Mouse (Mus musculus) hindbrain, embryonic 16.5 days (tissue): Measurements from ENCODE around the gene Ccn6. TPM values are rescaled to one million over a fixed set of nuclear protein-coding genes. Genes with fewer than 3 reads are reported as not detected.

Source experiments
- ATAC-seq: fragments of 200-750 bp; cut with Nextera tagmentation; 2 replicates; pipeline ENCODE4 v1.8.0; 2017; ENCODE audit warnings: moderate TSS enrichment, moderate library complexity
- H3K27ac ChIP-seq: fragments of 300-500 bp; sonication (generic); 2 replicates; pipeline ENCODE4 v1.5.1; 2014; ENCODE audit warnings: low read depth, mild to moderate bottlenecking, control low read depth, low read length, moderate library complexity
- H3K27me3 ChIP-seq: fragments of 300-500 bp; sonication (generic); replicated peaks from 2 replicates; pipeline ENCODE4 v1.6.1; 2014; ENCODE audit warnings: low read length; ENCODE audit not compliant: control insufficient read depth, insufficient read depth
- H3K36me3 ChIP-seq: fragments of 300-500 bp; sonication (generic); 2 replicates; pipeline ENCODE4 v1.6.1; 2014; ENCODE audit warnings: mild to moderate bottlenecking, low read length, moderate library complexity, mixed read lengths; ENCODE audit not compliant: control insufficient read depth, insufficient read depth
- H3K4me1 ChIP-seq: fragments of 300-500 bp; sonication (generic); 2 replicates; pipeline ENCODE4 v1.6.1; 2014; ENCODE audit warnings: low read depth, low read length; ENCODE audit not compliant: control insufficient read depth, insufficient read depth
- H3K4me2 ChIP-seq: fragments of 300-500 bp; sonication (generic); 2 replicates; pipeline ENCODE4 v1.6.1; 2014; ENCODE audit warnings: mild to moderate bottlenecking, low read length, control low read depth, moderate library complexity
- H3K4me3 ChIP-seq: fragments of 300-500 bp; sonication (generic); 2 replicates; pipeline ENCODE4 v1.5.1; 2014; ENCODE audit warnings: mild to moderate bottlenecking, low read length, control low read depth, moderate library complexity
- H3K9ac ChIP-seq: fragments of 300-500 bp; sonication (generic); 2 replicates; pipeline ENCODE4 v1.6.1; 2014; ENCODE audit warnings: low read depth, mild to moderate bottlenecking, control low read depth, low read length, moderate library complexity
- H3K9me3 ChIP-seq: fragments of 300-500 bp; sonication (generic); 2 replicates; pipeline ENCODE4 v1.6.1; 2014; ENCODE audit warnings: mild to moderate bottlenecking, low read length, moderate library complexity; ENCODE audit not compliant: control insufficient read depth
- WGBS: fragments of 180-500 bp; shearing (Covaris S2); extraction: QIAGEN DNeasy Blood & Tissue Kit; methylation state at CpG from one replicate; pipeline ENCODE4 v1.1.7; 2014; 5-methylcytosine and 5-hydroxymethylcytosine counted together
- polyA plus RNA-seq: library from polyadenylated mRNA; unstranded; fragments of >200 nt; fragmentation: Nextera tagmentation; extraction: Ambion mirVana; gene quantifications from 2 replicates; pipeline ENCODE4 v1.2.1, GENCODE M21; 2015

The Ccn6 gene
- polyA plus RNA-seq, 1 experiment from 2014 or later = 0.61 TPM

DNA sequence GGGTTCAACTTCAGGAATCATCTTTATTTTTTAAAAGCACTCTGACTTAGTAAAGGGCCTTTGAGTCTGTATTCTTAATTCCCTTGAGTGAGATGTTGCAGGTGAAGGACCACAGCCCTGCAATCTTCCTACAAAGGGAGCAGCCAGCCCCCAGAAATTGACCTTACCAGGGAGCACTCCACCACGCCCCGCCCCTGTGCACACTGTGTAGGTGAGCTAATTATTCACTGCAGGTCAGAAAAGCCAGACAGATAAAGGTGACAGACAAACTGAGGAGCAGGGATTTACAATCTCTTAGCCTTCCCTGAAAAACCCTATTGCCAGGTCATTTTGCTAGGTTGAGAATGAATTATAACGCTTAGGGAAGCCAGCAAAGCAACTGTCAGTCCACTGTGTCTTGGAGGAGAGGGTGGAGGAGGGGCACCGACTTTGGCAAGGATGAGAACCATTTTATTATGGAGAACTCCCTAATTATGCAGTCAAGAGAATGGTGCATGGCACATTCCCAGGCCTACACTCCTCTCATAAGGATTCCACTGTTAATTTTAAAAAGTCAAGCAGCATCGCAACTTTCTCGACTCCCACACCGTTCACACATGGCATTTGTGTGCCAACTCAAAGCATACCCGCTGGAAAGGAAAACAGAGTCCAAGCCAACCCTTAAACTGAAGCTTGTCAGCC lies 21.4 kb upstream of the Ccn6 start:
- Histone ChIP-seq H3K36me3 (no peaks in the 10 kb centered on the region), H3K9ac (no peak overlapping the region), H3K9me3 (no peaks in the 10 kb centered on the region), H3K4me1 (no peaks in the 10 kb centered on the region), H3K27me3 (no peaks in the 10 kb centered on the region), H3K27ac (0 out of 2 replicates have a peak overlapping the region, but pooled peaks have one; percentile 26), H3K4me2 (no peak overlapping the region), H3K4me3 (no peak overlapping the region)
- ATAC-seq = peak; percentile 75; the same call in 1 of the 2 replicates
- 73% methylated on average over 8 of the region's 8 CpGs for WGBS

DNA sequence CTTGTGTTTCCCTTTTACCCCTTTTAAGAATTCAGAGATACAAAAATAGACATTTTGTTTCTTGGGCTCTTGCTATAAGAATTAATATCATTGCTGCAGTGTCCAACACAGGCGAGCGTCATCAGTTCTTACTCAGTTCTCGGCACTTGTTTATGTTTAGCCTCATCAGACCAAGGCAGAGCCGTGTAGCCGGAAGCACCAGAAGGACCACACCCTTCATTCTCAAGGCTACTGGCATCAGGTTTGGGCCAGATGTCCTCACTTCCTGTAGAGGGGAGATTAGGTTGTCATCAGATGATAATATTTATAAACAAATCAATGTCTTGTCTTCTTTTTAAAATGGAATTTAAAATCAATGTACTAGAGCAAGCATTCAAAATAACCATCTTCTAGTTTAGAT lies 13.4 kb upstream of the Ccn6 start:
- ATAC-seq = no peak

DNA sequence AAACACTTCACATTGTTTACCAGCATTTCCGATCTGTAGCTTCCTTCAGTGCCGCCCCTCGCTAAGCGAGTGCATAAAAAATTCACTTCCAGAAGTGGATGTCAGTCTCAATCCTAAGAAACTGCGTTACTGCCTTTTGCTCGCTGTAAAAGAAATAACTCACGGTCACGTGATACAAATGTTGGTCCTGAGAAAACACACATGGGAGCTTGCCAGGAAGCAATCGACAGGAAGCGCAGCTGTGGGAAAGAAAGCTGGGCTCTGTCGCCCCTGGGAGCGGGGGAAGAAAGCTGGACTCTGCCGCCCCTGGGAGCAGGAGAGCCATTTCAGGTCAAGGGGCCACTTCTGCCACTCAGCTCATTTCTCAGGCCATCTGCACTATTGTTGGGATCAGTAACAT lies 9.5 kb upstream of the Ccn6 start:
- Histone ChIP-seq H3K9ac (peak overlapping the region; percentile 39), H3K4me1 (peaks cover 21% of the 10 kb centered on the region), H3K4me3 (peak overlapping the region; percentile 7; the same call in 1 of the 2 replicates), H3K4me2 (peak overlapping the region; percentile 82), H3K9me3 (no peaks in the 10 kb centered on the region; the same call in 1 of the 2 replicates), H3K36me3 (no peaks in the 10 kb centered on the region), H3K27ac (peak overlapping the region; percentile 98), H3K27me3 (no peaks in the 10 kb centered on the region)
- 20% methylated on average over 13 of the region's 13 CpGs for WGBS
- ATAC-seq = no peak

More for the DNA sequence above, 13.4 kb upstream of the Ccn6 start:
- no peak overlapping the region for H3K4me2 ChIP-seq
- 91% methylated on average over 5 of the region's 5 CpGs for WGBS
- no peak overlapping the region for H3K9ac ChIP-seq
- no peaks in the 10 kb centered on the region for H3K36me3 ChIP-seq
- no peak overlapping the region for H3K27ac ChIP-seq
- H3K27me3 ChIP-seq = no peaks in the 10 kb centered on the region
- H3K9me3 ChIP-seq = no peaks in the 10 kb centered on the region; the same call in 1 of the 2 replicates
- no peak overlapping the region for H3K4me3 ChIP-seq
- peaks cover 14% of the 10 kb centered on the region for H3K4me1 ChIP-seq

GRCm38 (mm10) chr10:39172540-39172931 lies 8.9 kb upstream of the Ccn6 start:
- H3K4me1 ChIP-seq = peaks cover 21% of the 10 kb centered on the region
- no peak overlapping the region; the same call in 1 of the 2 replicates for H3K4me3 ChIP-seq
- no peak for ATAC-seq
- H3K36me3 ChIP-seq = no peaks in the 10 kb centered on the region
- 66% methylated on average over 6 of the region's 6 CpGs for WGBS
- no peaks in the 10 kb centered on the region for H3K9me3 ChIP-seq
- peak overlapping the region; percentile 82 for H3K4me2 ChIP-seq
- peak overlapping the region; percentile 36; the same call in 1 of the 2 replicates for H3K9ac ChIP-seq
- H3K27me3 ChIP-seq = no peaks in the 10 kb centered on the region
- peak overlapping the region; percentile 98 for H3K27ac ChIP-seq

DNA sequence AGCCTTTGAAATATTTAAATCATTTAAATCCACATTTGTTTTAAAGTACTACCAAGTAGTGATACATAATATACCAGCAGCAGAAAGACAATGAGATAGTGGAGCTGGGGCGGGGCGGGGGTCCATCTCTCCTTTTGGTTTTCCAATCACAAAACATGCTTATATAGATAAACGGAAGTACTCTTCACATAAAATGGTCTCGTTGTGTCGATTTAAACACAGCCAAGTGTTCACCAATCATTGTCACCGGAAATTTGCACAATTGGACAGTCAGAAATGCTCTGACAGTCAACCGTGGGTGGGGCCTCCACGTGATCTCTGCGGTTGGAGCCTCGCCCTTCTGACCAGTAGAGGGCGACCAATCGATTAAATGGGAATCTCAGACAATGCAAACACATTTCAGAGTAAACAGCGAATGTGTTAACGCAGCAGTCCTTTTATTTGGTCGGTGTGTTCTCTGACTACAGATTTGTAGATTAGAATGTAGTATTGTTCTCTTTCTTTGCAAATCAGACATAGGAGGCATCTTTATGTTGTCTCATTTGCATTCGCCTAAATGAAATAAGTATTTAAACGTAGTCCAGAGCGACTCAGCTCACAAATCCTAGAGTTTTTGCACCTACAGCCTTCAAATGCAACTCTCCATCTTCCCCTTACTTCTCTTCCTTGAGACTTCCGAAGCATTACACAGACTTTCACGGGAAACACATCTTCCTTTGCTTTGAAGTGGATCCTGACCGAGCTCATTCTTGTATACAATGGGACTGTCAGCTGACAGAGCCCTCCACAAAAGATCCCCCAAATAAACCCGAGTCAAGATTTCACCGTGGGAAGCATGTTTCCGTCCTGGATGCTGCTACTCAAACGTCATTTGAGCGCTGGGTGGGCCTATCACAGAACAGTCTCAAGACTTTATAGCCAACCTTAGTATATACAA lies 8.3 kb upstream of the Ccn6 start:
- Histone ChIP-seq H3K27ac (peak overlapping the region; percentile 98), H3K9me3 (no peaks in the 10 kb centered on the region), H3K9ac (peak overlapping the region; percentile 72), H3K4me3 (peak overlapping the region; percentile 47), H3K4me2 (peak overlapping the region; percentile 82), H3K27me3 (no peaks in the 10 kb centered on the region), H3K36me3 (no peaks in the 10 kb centered on the region), H3K4me1 (peaks cover 21% of the 10 kb centered on the region)
- WGBS = 6% methylated on average over 26 of the region's 26 CpGs
- peak; percentile 73 for ATAC-seq

DNA sequence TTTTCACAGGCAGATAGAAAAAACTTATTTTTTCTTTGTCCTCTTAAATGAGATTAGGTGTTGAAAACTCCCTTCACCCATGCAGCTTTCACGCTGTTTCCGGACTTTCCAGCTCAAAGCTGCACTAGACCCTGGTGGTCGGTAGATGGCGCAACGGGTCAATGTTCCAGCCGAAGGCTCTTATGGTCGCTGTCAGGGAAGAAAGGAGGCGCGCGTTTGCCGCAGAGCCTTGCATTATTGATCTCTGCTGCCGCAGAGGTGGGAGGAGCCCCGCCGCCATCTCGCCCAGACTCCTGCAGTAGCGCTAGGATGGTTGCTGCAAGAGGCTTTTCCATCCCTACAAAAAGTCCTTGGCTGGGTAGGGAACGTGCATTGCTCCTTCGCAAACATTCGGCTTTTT lies 7.5 kb upstream of the Ccn6 start:
- no peaks in the 10 kb centered on the region for H3K9me3 ChIP-seq
- H3K4me3 ChIP-seq = peak overlapping the region; percentile 47
- peak overlapping the region; percentile 98 for H3K27ac ChIP-seq
- H3K9ac ChIP-seq = peak overlapping the region; percentile 72
- H3K4me2 ChIP-seq = peak overlapping the region; percentile 82
- peak; percentile 90 for ATAC-seq
- H3K36me3 ChIP-seq = no peaks in the 10 kb centered on the region
- H3K4me1 ChIP-seq = peaks cover 28% of the 10 kb centered on the region
- no peaks in the 10 kb centered on the region for H3K27me3 ChIP-seq
- WGBS = under 1% methylated on average over 19 of the region's 19 CpGs

DNA sequence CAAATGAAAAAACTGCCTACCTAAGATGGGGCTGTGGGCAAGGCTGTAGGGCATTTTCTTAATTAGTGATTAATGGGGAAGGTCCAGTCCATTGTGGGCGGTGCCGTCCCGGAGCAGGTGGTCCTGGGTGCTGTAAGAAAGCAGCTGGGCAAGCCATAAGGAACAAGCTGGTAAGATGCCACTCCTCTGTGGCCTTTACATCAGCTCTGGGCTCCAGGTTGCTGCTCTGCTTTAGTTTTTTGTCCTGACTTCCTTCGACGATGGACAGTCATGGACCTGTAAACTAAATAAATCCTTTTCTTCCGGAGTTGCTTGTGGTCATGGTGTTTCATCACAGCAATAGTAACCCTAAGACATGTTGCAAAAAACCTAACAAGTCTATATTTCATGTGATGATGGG lies 7.1 kb upstream of the Ccn6 start:
- Histone ChIP-seq H3K4me1 (peaks cover 32% of the 10 kb centered on the region), H3K36me3 (no peaks in the 10 kb centered on the region), H3K27me3 (no peaks in the 10 kb centered on the region), H3K4me3 (peak overlapping the region; percentile 2; the same call in 1 of the 2 replicates), H3K9me3 (no peaks in the 10 kb centered on the region), H3K27ac (peak overlapping the region; percentile 59; the same call in 1 of the 2 replicates), H3K4me2 (peak overlapping the region; percentile 42), H3K9ac (peak overlapping the region; percentile 56; the same call in 1 of the 2 replicates)
- WGBS = 15% methylated on average over 6 of the region's 6 CpGs
- peak; percentile 3; the same call in 1 of the 2 replicates for ATAC-seq

GRCm38 (mm10) chr10:39170181-39170580 lies 6.6 kb upstream of the Ccn6 start:
- H3K9ac ChIP-seq = no peak overlapping the region; the same call in 1 of the 2 replicates
- no peaks in the 10 kb centered on the region for H3K27me3 ChIP-seq
- H3K27ac ChIP-seq = peak overlapping the region; percentile 59; the same call in 1 of the 2 replicates
- H3K4me2 ChIP-seq = peak overlapping the region; percentile 32
- H3K4me3 ChIP-seq = no peak overlapping the region; the same call in 1 of the 2 replicates
- whole genome bisulfite sequencing = 8% methylated on average over 8 of the region's 8 CpGs
- peak; percentile 21; the same call in 1 of the 2 replicates for ATAC-seq
- peaks cover 37% of the 10 kb centered on the region for H3K4me1 ChIP-seq
- no peaks in the 10 kb centered on the region for H3K36me3 ChIP-seq
- no peaks in the 10 kb centered on the region for H3K9me3 ChIP-seq
